Mouse (Mus musculus) layer of hippocampus, postnatal 25 days (tissue): ENCODE results near the gene Dcaf10. TPM values are rescaled to one million over a fixed set of nuclear protein-coding genes. Genes with fewer than 3 reads are reported as not detected.

Experiments used
- DNase-seq, 2 experiments: peaks; one replicate each; pipeline ENCODE4 v3.0.0; 2022; ENCODE audit warnings: mixed read lengths in 2 of 2, low spot score in 1 of 2; ENCODE audit errors: extremely low spot score in 1 of 2
- microRNA-seq, 2 experiments: library from miRNA; unstranded; fragments of <30 nt; microRNA quantifications; one replicate each; pipeline ENCODE4 v1.2.0; 2021
- total RNA-seq, 2 experiments: library from RNA; stranded (reverse); gene quantifications; 2 replicates each; pipeline ENCODE4 v1.2.3; 2021

The Dcaf10 gene
- total RNA-seq, 2 experiments from 2014 or later = 20.1 to 21.2 TPM

DNA sequence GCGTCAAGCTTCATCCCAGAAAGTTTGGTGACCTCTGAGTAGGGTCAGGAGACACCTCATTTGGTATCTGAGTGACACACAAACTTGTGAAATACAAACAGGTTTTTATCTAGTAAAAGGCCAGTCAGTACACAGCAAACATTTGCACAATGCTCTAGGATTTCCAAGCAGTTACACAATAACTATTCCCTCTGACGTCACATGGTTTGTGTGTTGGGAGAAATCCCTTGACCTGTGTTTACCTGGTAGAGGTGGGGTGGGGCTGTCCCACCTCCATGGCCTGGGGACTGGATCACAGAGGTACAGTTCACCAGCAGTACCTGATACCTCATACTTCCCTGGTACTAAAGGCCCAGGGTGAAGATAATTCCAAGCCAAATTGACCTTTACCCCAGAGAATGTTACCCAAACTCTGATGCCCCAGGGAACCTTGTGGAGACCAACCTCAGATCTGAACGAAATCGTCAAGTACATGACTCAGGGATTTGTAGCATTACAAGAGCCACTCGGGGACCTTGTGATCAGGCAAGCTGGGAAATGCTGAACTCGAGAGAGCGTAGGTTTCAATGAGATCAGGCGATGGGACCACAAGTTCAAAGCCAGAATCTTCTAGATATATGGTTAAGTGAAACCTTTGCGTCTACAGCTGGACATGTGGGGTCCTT is 71.9 kb downstream of the Dcaf10 start:
- no peak for DNase-seq

DNA sequence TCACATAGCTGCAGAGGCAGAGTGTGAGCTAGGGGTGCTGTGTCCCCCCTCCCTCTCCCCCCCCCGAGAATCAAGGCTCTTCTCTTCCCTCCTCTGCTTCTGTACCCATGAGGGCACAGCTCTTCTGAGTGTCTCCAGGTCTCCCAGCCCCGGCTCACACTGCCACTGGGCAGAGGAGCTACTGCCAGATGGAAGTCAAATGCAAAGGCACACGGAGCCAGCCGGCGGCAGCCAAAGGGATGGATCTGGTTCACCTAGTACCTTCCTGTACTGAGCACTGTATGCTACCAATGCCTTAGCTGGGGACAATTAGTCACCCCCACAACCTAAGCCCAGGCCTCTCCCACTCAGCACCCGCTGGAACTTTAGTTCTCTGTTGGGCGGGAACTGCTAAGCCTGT is 74.4 kb downstream of the Dcaf10 start:
- DNase-seq = no peak

DNA sequence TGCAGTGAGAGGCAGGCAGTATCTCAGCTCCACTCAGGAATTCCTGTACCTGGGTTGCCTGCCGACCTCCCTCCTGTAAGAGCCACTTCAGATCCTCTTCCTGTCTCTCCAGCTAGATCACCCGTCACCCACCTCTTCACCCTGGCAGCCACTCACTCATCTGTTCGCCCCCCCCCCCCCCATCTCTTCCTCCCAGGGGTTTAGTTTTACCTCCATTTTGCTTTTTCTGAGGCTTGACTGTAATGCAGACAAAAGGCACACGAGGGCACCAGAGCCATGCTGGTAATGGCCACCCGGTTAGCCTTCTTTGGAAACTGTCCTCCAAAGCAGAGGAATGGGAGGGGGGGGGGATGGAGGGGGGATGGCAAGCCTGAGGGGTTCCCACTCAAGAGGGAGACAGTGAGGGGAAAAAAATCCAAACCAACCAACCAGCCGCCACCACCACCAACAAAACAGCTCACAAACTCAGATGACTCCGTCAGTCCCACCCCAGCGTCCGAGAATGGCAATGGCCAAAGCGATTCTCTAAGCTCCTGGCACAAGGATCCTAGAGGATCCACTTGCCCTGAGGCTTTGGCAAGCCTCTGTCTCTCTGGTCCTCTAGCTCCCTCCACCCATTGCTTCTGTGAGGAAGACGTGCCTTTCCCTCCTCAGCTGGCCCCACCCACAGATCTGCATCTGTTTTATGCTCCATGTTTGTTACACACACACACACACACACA is 76.5 kb downstream of the Dcaf10 start:
- peak; percentile 26 to 71 for DNase-seq

- no peak for DNase-seq
These were observed 77.2 kb downstream of the Dcaf10 start for GRCm38 (mm10) chr4:45419051-45419450.

- no peak for DNase-seq
These were observed 78.8 kb downstream of the Dcaf10 start for GRCm38 (mm10) chr4:45420733-45421132.

DNA sequence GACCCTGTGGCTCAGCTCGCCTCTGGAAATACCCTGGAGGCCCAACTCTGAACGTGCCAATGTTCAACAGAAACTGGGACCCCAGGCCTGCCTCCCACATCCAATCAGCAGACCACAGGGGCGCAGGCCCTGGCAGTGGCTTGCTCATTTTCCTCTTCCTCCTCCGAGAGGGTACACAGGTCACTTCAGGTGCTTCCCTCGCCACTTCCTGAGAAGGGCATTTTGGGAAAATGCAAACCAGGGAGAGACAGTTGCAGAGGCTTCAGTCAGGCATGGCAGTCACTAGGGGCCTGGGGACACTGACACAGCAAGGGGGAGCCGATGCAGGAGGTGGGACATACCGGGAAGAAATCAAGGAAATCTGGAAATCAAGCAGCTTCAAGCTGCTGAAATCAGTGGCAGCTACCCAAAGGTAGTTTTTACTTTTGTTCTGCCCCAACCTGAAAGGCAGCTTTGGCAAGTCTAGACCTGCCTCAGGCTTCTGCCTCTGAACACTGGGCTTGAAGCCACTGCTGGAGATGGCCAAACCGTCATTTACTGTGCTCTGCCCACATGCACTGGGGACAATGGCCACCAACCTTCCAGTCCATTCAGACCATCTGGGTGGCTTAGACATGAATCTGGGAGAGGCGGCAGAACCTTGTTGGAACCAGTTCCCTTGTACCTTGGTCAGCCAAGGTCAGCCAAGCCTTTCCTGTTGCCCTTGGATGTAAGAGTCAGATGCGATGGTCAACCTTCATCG is 79.8 kb downstream of the Dcaf10 start:
- DNase-seq = no peak

DNA sequence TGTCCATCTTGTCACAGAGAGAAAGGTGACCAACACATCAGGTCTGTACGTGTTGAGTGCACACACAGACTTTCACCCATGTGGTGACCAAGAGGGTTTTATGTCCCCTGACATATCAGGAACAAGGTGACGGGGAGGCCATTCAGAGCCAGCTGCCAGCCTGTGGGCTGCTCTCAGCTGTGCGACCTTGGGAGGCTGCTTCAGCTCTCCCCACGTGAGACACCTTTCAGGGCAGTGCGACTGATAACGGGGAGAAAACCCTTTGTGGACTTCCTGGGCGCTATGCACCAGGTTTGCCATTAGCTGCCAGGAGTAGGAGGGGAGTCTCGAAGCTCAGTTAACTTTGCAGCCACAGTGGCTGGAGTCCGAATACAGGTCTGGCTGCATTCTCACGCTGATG is 80.7 kb downstream of the Dcaf10 start:
- no peak for DNase-seq

GRCm38 (mm10) chr4:45423406-45423805 is 81.5 kb downstream of the Dcaf10 start:
- DNase-seq = no peak

DNA sequence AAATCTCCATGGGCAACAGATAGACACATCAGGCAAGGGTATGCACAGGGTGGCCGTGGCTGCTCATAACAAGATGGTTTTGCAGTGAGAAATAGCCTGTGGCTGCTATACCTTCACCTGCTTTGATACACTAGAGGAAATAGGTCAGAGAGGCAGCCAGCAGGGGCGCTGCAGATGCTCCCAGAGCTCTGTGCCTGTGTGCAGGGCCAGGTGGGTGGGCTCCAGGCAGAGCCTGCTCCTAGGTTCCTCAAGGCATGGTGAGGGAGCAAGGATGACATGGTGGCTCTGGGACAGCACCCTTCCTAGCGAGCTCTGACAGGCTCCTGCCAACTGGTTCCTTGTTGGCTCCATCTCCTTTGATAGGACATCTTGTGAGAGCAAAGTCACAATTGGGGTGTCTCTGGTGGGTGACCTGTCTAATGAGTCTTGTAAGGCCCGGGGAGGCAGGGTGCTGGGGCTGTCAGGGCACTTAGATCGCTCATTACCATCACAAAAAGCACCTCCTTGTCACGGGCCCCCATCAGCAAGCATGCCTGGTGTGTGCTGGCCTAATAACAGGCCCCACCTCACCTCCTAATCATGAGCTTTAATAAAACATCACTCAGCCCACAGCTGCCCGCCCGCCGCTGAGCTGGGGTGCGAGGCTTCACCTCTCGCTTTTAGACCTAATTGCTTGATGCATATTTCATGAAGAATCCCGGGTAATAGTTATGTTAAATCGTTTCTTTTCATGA is 85.0 kb downstream of the Dcaf10 start:
- DNase-seq = no peak

Small RNA genes within 50 kb of the gene (microRNA-seq; reads per million reads assigned to microRNA genes)
- 0 to 0.37 reads per million in 2 experiments for gene Gm25692

Other genes with a start within 250 kb of the Dcaf10 start
- 10 to 100 TPM; 62.1 to 76.6 TPM for gene Tomm5, start 234.0 kb upstream of the Dcaf10 start, total RNA-seq
- 10 to 100 TPM; 15.1 to 16.6 TPM for gene Frmpd1, start 157.2 kb upstream of the Dcaf10 start, total RNA-seq
- gene Trmt10b, start 45.0 kb upstream of the Dcaf10 start, total RNA-seq = 10 to 100 TPM; 16.1 to 18.0 TPM
- gene Exosc3, start 631 bp downstream of the Dcaf10 start, total RNA-seq = 10 to 100 TPM; 14.8 to 16.1 TPM
- 100 to 1,000 TPM; 136 to 139 TPM for gene Slc25a51, start 66.7 kb downstream of the Dcaf10 start, total RNA-seq
- 10 to 100 TPM; 16.1 to 18.8 TPM for gene Shb, start 190.4 kb downstream of the Dcaf10 start, total RNA-seq